Mouse (Mus musculus): Measurements from ENCODE around the gene Cyb5d2. TPM values are rescaled to one million over a fixed set of nuclear protein-coding genes. Genes with fewer than 3 reads are reported as not detected.

The Cyb5d2 gene
- polyA plus RNA-seq, 1 experiment from 2014 or later, result 3.4 TPM

DNA sequence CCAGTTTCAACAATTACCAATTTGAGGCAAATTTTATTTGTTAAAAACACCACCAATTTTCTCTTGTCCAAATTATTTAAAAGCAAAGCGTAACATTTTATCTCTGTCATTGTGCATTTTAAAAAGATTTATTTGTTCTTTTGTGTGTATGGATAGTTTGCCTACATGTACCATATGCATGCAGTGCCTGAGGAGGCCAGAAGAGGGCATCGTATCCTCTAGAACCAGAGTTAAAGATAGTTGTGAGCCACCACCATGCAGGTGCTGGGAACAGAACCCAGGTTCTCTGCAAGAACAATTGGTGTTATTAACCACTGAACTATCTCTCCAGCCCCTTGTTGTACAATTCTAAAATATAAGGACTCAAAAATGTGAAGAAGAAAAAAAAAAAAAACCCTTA, 18.2 kb upstream of the Cyb5d2 start:
- no peaks in the 10 kb centered on the region for H3K27me3 ChIP-seq (ENCODE audit: control insufficient read depth, insufficient read depth, low read length)

GRCm38 (mm10) chr11:72813687-72814086, 17.7 kb upstream of the Cyb5d2 start:
- ATAC-seq (replicated peaks; ENCODE audit: insufficient number of reproducible peaks, low FRiP score, low TSS enrichment, low read depth), result no peak
- Histone ChIP-seq H3K36me3 (replicated peaks; ENCODE audit: control insufficient read depth, insufficient read depth, low read depth, low read length) (no peaks in the 10 kb centered on the region; the same call in 1 of the 2 replicates), H3K9me3 (replicated peaks; ENCODE audit: control insufficient read depth, low read length) (no peaks in the 10 kb centered on the region), H3K4me3 (ENCODE audit: low read depth, low read length) (no peak overlapping the region), H3K27ac (replicated peaks; ENCODE audit: low read depth, low read length) (no peak overlapping the region), H3K4me2 (ENCODE audit: low read depth, low read length) (no peak overlapping the region), H3K9ac (replicated peaks; ENCODE audit: low read length) (no peak overlapping the region), H3K27me3 (ENCODE audit: control insufficient read depth, insufficient read depth, low read length) (no peaks in the 10 kb centered on the region), H3K4me1 (ENCODE audit: control insufficient read depth, insufficient read depth, low read length) (no peaks in the 10 kb centered on the region)
- 89% methylated on average over 5 of the region's 5 CpGs for WGBS
- DNase-seq (ENCODE audit: low spot score), result no peak

More for the DNA sequence above, 18.2 kb upstream of the Cyb5d2 start:
- H3K4me2 ChIP-seq (ENCODE audit: low read depth, low read length), result no peak overlapping the region
- no peak for ATAC-seq (replicated peaks; ENCODE audit: insufficient number of reproducible peaks, low FRiP score, low TSS enrichment, low read depth)
- DNase-seq (ENCODE audit: low spot score), result no peak
- no peak overlapping the region for H3K4me3 ChIP-seq (ENCODE audit: low read depth, low read length)
- H3K36me3 ChIP-seq (replicated peaks; ENCODE audit: control insufficient read depth, insufficient read depth, low read depth, low read length), result no peaks in the 10 kb centered on the region; the same call in 1 of the 2 replicates
- no peaks in the 10 kb centered on the region for H3K4me1 ChIP-seq (ENCODE audit: control insufficient read depth, insufficient read depth, low read length)
- no peaks in the 10 kb centered on the region for H3K9me3 ChIP-seq (replicated peaks; ENCODE audit: control insufficient read depth, low read length)
- no peak overlapping the region for H3K27ac ChIP-seq (replicated peaks; ENCODE audit: low read depth, low read length)
- H3K9ac ChIP-seq (replicated peaks; ENCODE audit: low read length), result no peak overlapping the region
- WGBS, result 84% methylated on average over 2 of the region's 2 CpGs

DNA sequence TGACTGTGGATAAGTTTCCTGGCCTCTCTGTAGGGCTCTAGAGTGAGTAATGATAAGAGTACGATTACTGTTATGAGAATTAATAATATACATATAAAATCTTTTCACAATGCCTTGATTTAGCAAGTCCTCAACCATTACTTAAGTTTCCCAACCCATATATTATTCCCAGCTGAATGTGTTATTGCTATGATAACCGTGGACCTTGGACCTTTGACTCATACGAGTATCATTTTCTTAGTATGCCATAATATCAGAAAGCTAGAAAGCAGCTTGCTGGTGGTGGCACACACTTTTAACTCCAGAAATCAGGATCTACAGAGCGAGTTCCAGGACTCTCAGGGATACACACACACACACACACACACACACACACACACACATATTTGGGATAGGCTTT, 12.1 kb upstream of the Cyb5d2 start:
- no peaks in the 10 kb centered on the region for H3K9me3 ChIP-seq (replicated peaks; ENCODE audit: control insufficient read depth, low read length)
- no peak overlapping the region for H3K4me3 ChIP-seq (ENCODE audit: low read depth, low read length)
- 81% methylated on average over 4 of the region's 4 CpGs for WGBS
- no peaks in the 10 kb centered on the region for H3K36me3 ChIP-seq (replicated peaks; ENCODE audit: control insufficient read depth, insufficient read depth, low read depth, low read length)
- H3K27me3 ChIP-seq (ENCODE audit: control insufficient read depth, insufficient read depth, low read length), result no peaks in the 10 kb centered on the region
- no peaks in the 10 kb centered on the region for H3K4me1 ChIP-seq (ENCODE audit: control insufficient read depth, insufficient read depth, low read length)
- no peak overlapping the region for H3K27ac ChIP-seq (replicated peaks; ENCODE audit: low read depth, low read length)
- H3K9ac ChIP-seq (replicated peaks; ENCODE audit: low read length), result no peak overlapping the region
- no peak overlapping the region for H3K4me2 ChIP-seq (ENCODE audit: low read depth, low read length)
- DNase-seq (ENCODE audit: low spot score), result no peak
- ATAC-seq (replicated peaks; ENCODE audit: insufficient number of reproducible peaks, low FRiP score, low TSS enrichment, low read depth), result no peak

DNA sequence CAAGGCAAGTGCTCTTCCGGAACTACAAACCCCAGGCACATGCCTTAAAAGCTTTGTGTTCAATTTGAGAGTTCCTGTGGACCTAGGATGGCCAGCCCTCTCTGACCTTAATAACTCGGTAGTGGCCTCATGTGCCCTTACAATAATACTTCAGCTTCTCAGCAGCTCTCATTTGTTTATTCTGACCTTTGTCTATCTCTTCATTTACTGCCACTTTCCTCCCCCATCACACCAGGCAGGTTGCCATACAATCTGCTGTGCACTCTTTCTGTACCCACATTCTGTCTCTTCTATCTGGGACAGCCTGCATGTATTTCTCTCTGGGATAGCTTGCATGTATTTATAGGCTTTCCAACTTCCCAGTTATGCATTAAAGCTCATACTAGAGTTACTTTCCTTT, 10.6 kb upstream of the Cyb5d2 start:
- no peak overlapping the region for H3K27ac ChIP-seq (replicated peaks; ENCODE audit: low read depth, low read length)
- no peak for ATAC-seq (replicated peaks; ENCODE audit: insufficient number of reproducible peaks, low FRiP score, low TSS enrichment, low read depth)
- H3K27me3 ChIP-seq (ENCODE audit: control insufficient read depth, insufficient read depth, low read length), result no peaks in the 10 kb centered on the region
- WGBS, result 63% methylated on average over 2 of the region's 2 CpGs
- H3K4me3 ChIP-seq (ENCODE audit: low read depth, low read length), result no peak overlapping the region
- DNase-seq (ENCODE audit: low spot score), result no peak
- H3K4me2 ChIP-seq (ENCODE audit: low read depth, low read length), result no peak overlapping the region
- H3K9me3 ChIP-seq (replicated peaks; ENCODE audit: control insufficient read depth, low read length), result no peaks in the 10 kb centered on the region
- no peaks in the 10 kb centered on the region for H3K4me1 ChIP-seq (ENCODE audit: control insufficient read depth, insufficient read depth, low read length)
- H3K9ac ChIP-seq (replicated peaks; ENCODE audit: low read length), result no peak overlapping the region
- no peaks in the 10 kb centered on the region for H3K36me3 ChIP-seq (replicated peaks; ENCODE audit: control insufficient read depth, insufficient read depth, low read depth, low read length)

DNA sequence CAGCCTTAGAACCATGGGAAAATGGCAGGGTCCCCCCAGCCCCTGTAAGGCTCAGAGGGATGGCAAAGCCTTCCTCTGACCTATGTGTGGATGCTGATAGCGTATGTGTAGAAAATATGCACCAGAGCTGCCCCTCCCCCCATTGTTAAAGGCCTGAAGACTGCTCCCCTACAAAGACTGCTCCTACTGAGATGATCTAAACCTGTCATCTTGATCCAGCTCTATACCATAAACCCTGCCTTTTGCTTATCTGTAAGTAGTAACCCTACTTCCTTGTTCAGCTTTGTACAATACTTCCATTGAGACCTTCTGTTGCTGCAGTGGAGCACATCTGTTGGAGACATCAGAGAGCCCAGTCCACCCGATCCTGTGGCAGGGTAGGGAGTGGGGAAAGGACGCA, 9.3 kb upstream of the Cyb5d2 start:
- H3K36me3 ChIP-seq (replicated peaks; ENCODE audit: control insufficient read depth, insufficient read depth, low read depth, low read length), result no peaks in the 10 kb centered on the region
- WGBS, result 87% methylated on average over 3 of the region's 3 CpGs
- H3K4me1 ChIP-seq (ENCODE audit: control insufficient read depth, insufficient read depth, low read length), result no peaks in the 10 kb centered on the region
- ATAC-seq (replicated peaks; ENCODE audit: insufficient number of reproducible peaks, low FRiP score, low TSS enrichment, low read depth), result no peak
- H3K4me2 ChIP-seq (ENCODE audit: low read depth, low read length), result no peak overlapping the region
- no peak overlapping the region for H3K9ac ChIP-seq (replicated peaks; ENCODE audit: low read length)
- H3K9me3 ChIP-seq (replicated peaks; ENCODE audit: control insufficient read depth, low read length), result no peaks in the 10 kb centered on the region
- no peak for DNase-seq (ENCODE audit: low spot score)
- no peak overlapping the region for H3K4me3 ChIP-seq (ENCODE audit: low read depth, low read length)
- H3K27me3 ChIP-seq (ENCODE audit: control insufficient read depth, insufficient read depth, low read length), result no peaks in the 10 kb centered on the region
- no peak overlapping the region for H3K27ac ChIP-seq (replicated peaks; ENCODE audit: low read depth, low read length)

GRCm38 (mm10) chr11:72804586-72804985, 8.6 kb upstream of the Cyb5d2 start:
- Histone ChIP-seq H3K27ac (replicated peaks; ENCODE audit: low read depth, low read length) (no peak overlapping the region), H3K9ac (replicated peaks; ENCODE audit: low read length) (no peak overlapping the region), H3K4me3 (ENCODE audit: low read depth, low read length) (no peak overlapping the region), H3K9me3 (replicated peaks; ENCODE audit: control insufficient read depth, low read length) (no peaks in the 10 kb centered on the region), H3K4me1 (ENCODE audit: control insufficient read depth, insufficient read depth, low read length) (no peaks in the 10 kb centered on the region), H3K4me2 (ENCODE audit: low read depth, low read length) (no peak overlapping the region), H3K36me3 (replicated peaks; ENCODE audit: control insufficient read depth, insufficient read depth, low read depth, low read length) (no peaks in the 10 kb centered on the region), H3K27me3 (ENCODE audit: control insufficient read depth, insufficient read depth, low read length) (no peaks in the 10 kb centered on the region)
- no peak for DNase-seq (ENCODE audit: low spot score)
- no peak for ATAC-seq (replicated peaks; ENCODE audit: insufficient number of reproducible peaks, low FRiP score, low TSS enrichment, low read depth)

- Histone ChIP-seq H3K27ac (replicated peaks; ENCODE audit: low read depth, low read length) (no peak overlapping the region), H3K4me2 (ENCODE audit: low read depth, low read length) (no peak overlapping the region), H3K9ac (replicated peaks; ENCODE audit: low read length) (no peak overlapping the region), H3K27me3 (ENCODE audit: control insufficient read depth, insufficient read depth, low read length) (no peaks in the 10 kb centered on the region), H3K4me1 (ENCODE audit: control insufficient read depth, insufficient read depth, low read length) (no peaks in the 10 kb centered on the region), H3K9me3 (replicated peaks; ENCODE audit: control insufficient read depth, low read length) (no peaks in the 10 kb centered on the region), H3K4me3 (ENCODE audit: low read depth, low read length) (no peak overlapping the region), H3K36me3 (replicated peaks; ENCODE audit: control insufficient read depth, insufficient read depth, low read depth, low read length) (no peaks in the 10 kb centered on the region)
- no peak for DNase-seq (ENCODE audit: low spot score)
- no peak for ATAC-seq (replicated peaks; ENCODE audit: insufficient number of reproducible peaks, low FRiP score, low TSS enrichment, low read depth)
- WGBS, result 79% methylated on average over 3 of the region's 3 CpGs
Measured at GRCm38 (mm10) chr11:72803038-72803437, 7.1 kb upstream of the Cyb5d2 start.

- Histone ChIP-seq H3K4me3 (ENCODE audit: low read depth, low read length) (no peak overlapping the region), H3K27me3 (ENCODE audit: control insufficient read depth, insufficient read depth, low read length) (no peaks in the 10 kb centered on the region), H3K27ac (replicated peaks; ENCODE audit: low read depth, low read length) (no peak overlapping the region), H3K9ac (replicated peaks; ENCODE audit: low read length) (no peak overlapping the region), H3K36me3 (replicated peaks; ENCODE audit: control insufficient read depth, insufficient read depth, low read depth, low read length) (no peaks in the 10 kb centered on the region), H3K4me2 (ENCODE audit: low read depth, low read length) (no peak overlapping the region), H3K9me3 (replicated peaks; ENCODE audit: control insufficient read depth, low read length) (no peaks in the 10 kb centered on the region), H3K4me1 (ENCODE audit: control insufficient read depth, insufficient read depth, low read length) (0 out of 2 replicates have a peak, but pooled peaks cover 2% of the 10 kb centered on the region)
- DNase-seq (ENCODE audit: low spot score) (no peak), ATAC-seq (replicated peaks; ENCODE audit: insufficient number of reproducible peaks, low FRiP score, low TSS enrichment, low read depth) (no peak)
Measured at GRCm38 (mm10) chr11:72801182-72801581, 5.2 kb upstream of the Cyb5d2 start.
